Mouse (Mus musculus) midbrain, embryonic 15.5 days (tissue): ENCODE measurements around the gene Ccl21b. TPM values are rescaled to one million over a fixed set of nuclear protein-coding genes. Genes with fewer than 3 reads are reported as not detected.
"Not testable (repeated sequence)": the region's sequence is repeated elsewhere in the genome, so short reads cannot be mapped to it uniquely, and the experiment has no call there.

ENCODE experiments used
- ATAC-seq: fragments of 200-750 bp; cut with Nextera tagmentation; replicated peaks from 2 replicates; pipeline ENCODE4 v1.8.0; 2017; ENCODE audit warnings: moderate TSS enrichment
- H3K27ac ChIP-seq: fragments of 300-500 bp; sonication (generic); 2 replicates; pipeline ENCODE4 v1.5.1; 2015; ENCODE audit warnings: mild to moderate bottlenecking, inconsistent platforms
- H3K27me3 ChIP-seq: fragments of 300-500 bp; sonication (generic); replicated peaks from 2 replicates; pipeline ENCODE4 v1.6.1; 2015; ENCODE audit warnings: inconsistent platforms
- H3K36me3 ChIP-seq: fragments of 300-500 bp; sonication (generic); replicated peaks from 2 replicates; pipeline ENCODE4 v1.6.1; 2015; ENCODE audit warnings: inconsistent platforms
- H3K4me1 ChIP-seq: fragments of 300-500 bp; sonication (generic); 2 replicates; pipeline ENCODE4 v1.6.1; 2015; ENCODE audit warnings: inconsistent platforms
- H3K4me2 ChIP-seq: fragments of 300-500 bp; sonication (generic); 2 replicates; pipeline ENCODE4 v1.6.1; 2015; ENCODE audit warnings: inconsistent platforms, mild to moderate bottlenecking, moderate library complexity
- H3K4me3 ChIP-seq: fragments of 300-500 bp; sonication (generic); 2 replicates; pipeline ENCODE4 v1.5.1; 2015; ENCODE audit warnings: mild to moderate bottlenecking, inconsistent platforms
- H3K9ac ChIP-seq: fragments of 300-500 bp; sonication (generic); 2 replicates; pipeline ENCODE4 v1.6.1; 2015; ENCODE audit warnings: mild to moderate bottlenecking, inconsistent platforms
- H3K9me3 ChIP-seq: fragments of 300-500 bp; sonication (generic); 2 replicates; pipeline ENCODE4 v1.6.1; 2016; ENCODE audit warnings: inconsistent platforms
- WGBS: fragments of 180-500 bp; shearing (Covaris S2); methylation state at CpG from one replicate; pipeline ENCODE4 v1.1.7; 2015; ENCODE audit warnings: mixed read lengths; 5-methylcytosine and 5-hydroxymethylcytosine counted together
- polyA plus RNA-seq: library from polyadenylated mRNA; unstranded; fragments of >200 nt; fragmentation: Nextera tagmentation; extraction: Ambion mirVana; gene quantifications from 2 replicates; pipeline ENCODE4 v1.2.1, GENCODE M21; 2015

Gene Ccl21b
- not detected in 2 replicates for polyA plus RNA-seq

DNA sequence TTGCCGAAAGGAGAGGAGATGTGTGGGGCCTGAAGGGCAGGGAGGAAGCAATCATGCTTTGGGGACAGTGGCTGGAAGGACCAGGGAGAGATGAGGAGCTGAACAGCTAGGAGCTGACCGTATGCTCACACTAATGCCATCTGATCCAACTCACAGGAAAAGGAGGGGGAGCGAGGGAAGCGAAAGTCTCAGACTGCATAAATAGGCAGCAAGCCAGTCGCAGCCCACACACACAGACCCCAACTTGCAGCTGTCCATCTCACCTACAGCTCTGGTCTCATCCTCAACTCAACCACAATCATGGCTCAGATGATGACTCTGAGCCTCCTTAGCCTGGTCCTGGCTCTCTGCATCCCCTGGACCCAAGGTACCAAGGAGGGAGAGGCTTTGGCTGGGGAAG lies at the start of gene Ccl21b:
TSS of gene Ccl21b (plus strand) at position 301 of the 400 bp plus-strand sequence.
- not testable (repeated sequence) for H3K9ac ChIP-seq, H3K9me3 ChIP-seq, H3K36me3 ChIP-seq, H3K27ac ChIP-seq, ATAC-seq, H3K27me3 ChIP-seq, H3K4me1 ChIP-seq, H3K4me3 ChIP-seq, H3K4me2 ChIP-seq
- WGBS = no CpG with 5 or more reads among the region's 5 CpGs

GRCm38 (mm10) chr4:42240339-42240738 lies 15.2 kb upstream of the Ccl21b start, which contains the start of gene Gm10600:
Gm10600 (plus strand) TSS chr4:42240639.
- not testable (repeated sequence) for H3K4me2 ChIP-seq, H3K4me3 ChIP-seq, H3K9ac ChIP-seq, ATAC-seq, H3K9me3 ChIP-seq, H3K4me1 ChIP-seq, H3K36me3 ChIP-seq, H3K27me3 ChIP-seq, H3K27ac ChIP-seq
- WGBS = no CpG with 5 or more reads among the region's 4 CpGs

DNA sequence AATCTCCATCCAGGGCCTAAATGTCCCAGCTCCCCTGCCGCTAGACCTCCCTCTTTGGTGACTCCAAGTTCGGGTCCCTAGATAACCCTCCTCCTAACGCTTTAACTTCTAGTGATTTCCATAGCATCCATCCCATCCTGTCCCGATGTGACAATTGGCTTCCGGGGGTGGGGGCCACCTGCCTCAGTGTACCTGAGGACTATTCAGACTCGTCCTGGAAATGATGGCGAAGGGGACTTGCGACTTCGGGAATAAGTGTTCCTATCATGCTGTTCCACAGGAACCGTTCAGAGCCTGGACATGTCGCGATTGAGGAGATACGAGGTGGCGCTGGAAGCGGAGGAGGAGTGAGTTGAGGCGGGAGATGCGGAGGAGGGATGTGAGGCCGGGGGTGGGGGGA lies 38.4 kb downstream of the Ccl21b start, which contains the start of gene Gm21953:
TSS of gene Gm21953 (plus strand) at position 301 of the 400 bp plus-strand sequence.
- not testable (repeated sequence) for H3K36me3 ChIP-seq, H3K9ac ChIP-seq, H3K27ac ChIP-seq, H3K27me3 ChIP-seq, H3K9me3 ChIP-seq, H3K4me1 ChIP-seq, H3K4me3 ChIP-seq, ATAC-seq, H3K4me2 ChIP-seq
- no CpG with 5 or more reads among the region's 18 CpGs for WGBS

Other genes with a start within 250 kb of the Ccl21b start
- 0.72 and 1.2 TPM in 2 replicates for gene Gm21093, start 221.0 kb upstream of the Ccl21b start, polyA plus RNA-seq
- not detected in 2 replicates for gene Gm3893, start 164.6 kb upstream of the Ccl21b start, polyA plus RNA-seq
- gene Gm13304, start 140.9 kb upstream of the Ccl21b start, polyA plus RNA-seq = not detected in 2 replicates
- 2.0 and 2.1 TPM in 2 replicates for gene Gm13306, start 102.3 kb upstream of the Ccl21b start, polyA plus RNA-seq
- gene Gm13305, start 87.2 kb upstream of the Ccl21b start, polyA plus RNA-seq = not detected in 2 replicates
- gene Gm10600, start 15.1 kb upstream of the Ccl21b start, polyA plus RNA-seq = not detected in 2 replicates
- not detected in 2 replicates for gene Gm21953, start 38.5 kb downstream of the Ccl21b start, polyA plus RNA-seq
- gene Fam205a3, start 62.6 kb downstream of the Ccl21b start, polyA plus RNA-seq = not detected in 2 replicates
- not detected in 2 replicates for gene Gm21586, start 183.6 kb downstream of the Ccl21b start, polyA plus RNA-seq
- gene Gm2163, start 211.0 kb downstream of the Ccl21b start, polyA plus RNA-seq = 0.11 and 0.32 TPM in 2 replicates